Mouse (Mus musculus): ENCODE results near the gene Itgae. TPM values are rescaled to one million over a fixed set of nuclear protein-coding genes. Genes with fewer than 3 reads are reported as not detected.

The Itgae gene
- 0.08 and 0.18 TPM in 2 replicates for polyA plus RNA-seq (2021; fragmentation: Nextera tagmentation)
- long read RNA-seq, experiment 1: 0 reads
- long read RNA-seq, experiment 2: 0 reads

GRCm38 (mm10) chr11:73090283-73090682 is at the start of gene Itgae:
TSS of gene Itgae (plus strand) at chr11:73090583.

GRCm38 (mm10) chr11:73047542-73047996 is 42.8 kb upstream of the Itgae start, which contains the start of gene Ncbp3:
TSS of gene Ncbp3 (plus strand) at chr11:73047783.

GRCm38 (mm10) chr11:73137591-73138501 is 47.5 kb downstream of the Itgae start, which contains the start of gene Haspin:
TSS of gene Haspin (minus strand) at chr11:73138294.

GRCm38 (mm10) chr11:73159957-73160810 is 69.8 kb downstream of the Itgae start, which contains the start of gene P2rx5:
TSS of gene P2rx5 (plus strand) at chr11:73160421.

GRCm38 (mm10) chr11:73176608-73177508 is 86.5 kb downstream of the Itgae start, which contains the start of the genes Emc6 and Tax1bp3:
TSS of gene Emc6 (minus strand) at chr11:73177037.
TSS of gene Tax1bp3 (plus strand) at chr11:73177083.

Other genes starting within 250 kb of the Itgae start
- 1.9 and 2.2 TPM in 2 replicates for gene Atp2a3, start 129.4 kb upstream of the Itgae start, polyA plus RNA-seq (2021; fragmentation: Nextera tagmentation)
- 0.21 and 0.43 TPM in 2 replicates for gene P2rx1, start 91.5 kb upstream of the Itgae start, polyA plus RNA-seq (2021; fragmentation: Nextera tagmentation)
- gene Camkk1, start 71.6 kb upstream of the Itgae start, polyA plus RNA-seq (2021; fragmentation: Nextera tagmentation): 87.2 and 98.0 TPM in 2 replicates
- 2.2 and 2.4 TPM in 2 replicates for gene Ncbp3, start 42.8 kb upstream of the Itgae start, polyA plus RNA-seq (2021; fragmentation: Nextera tagmentation)
- 0.06 TPM in 2 replicates for gene Haspin, start 47.7 kb downstream of the Itgae start, polyA plus RNA-seq (2021; fragmentation: Nextera tagmentation)
- 0.84 and 1.1 TPM in 2 replicates for gene P2rx5, start 69.8 kb downstream of the Itgae start, polyA plus RNA-seq (2021; fragmentation: Nextera tagmentation)
- gene Emc6, start 86.5 kb downstream of the Itgae start, polyA plus RNA-seq (2021; fragmentation: Nextera tagmentation): 79.0 and 81.6 TPM in 2 replicates
- gene Tax1bp3, start 86.5 kb downstream of the Itgae start, polyA plus RNA-seq (2021; fragmentation: Nextera tagmentation): 11.8 and 15.9 TPM in 2 replicates
- gene Ctns, start 108.5 kb downstream of the Itgae start, polyA plus RNA-seq (2021; fragmentation: Nextera tagmentation): 4.2 and 4.3 TPM in 2 replicates
- 1.3 and 2.0 TPM in 2 replicates for gene Shpk, start 108.9 kb downstream of the Itgae start, polyA plus RNA-seq (2021; fragmentation: Nextera tagmentation)
- not detected in 2 replicates for gene Trpv1, start 143.7 kb downstream of the Itgae start, polyA plus RNA-seq (2021; fragmentation: Nextera tagmentation)
- 0.04 and 0.16 TPM in 2 replicates for gene Trpv3, start 176.8 kb downstream of the Itgae start, polyA plus RNA-seq (2021; fragmentation: Nextera tagmentation)
- gene Aspa, start 239.0 kb downstream of the Itgae start, polyA plus RNA-seq (2021; fragmentation: Nextera tagmentation): 22.3 and 23.1 TPM in 2 replicates
- not detected in 2 replicates for gene Gm49340, start 239.2 kb downstream of the Itgae start, polyA plus RNA-seq (2021; fragmentation: Nextera tagmentation)
- gene Spata22, start 239.2 kb downstream of the Itgae start, polyA plus RNA-seq (2021; fragmentation: Nextera tagmentation): not detected in 2 replicates

Data from layer of hippocampus, adult 6 months (tissue).